Mouse (Mus musculus) 3T3-L1 (cell line): Measurements from ENCODE around the gene Sept9.
A peak's percentile ranks its signal among the peaks of the same experiment; 100 is the strongest.

Experiments
- DNase-seq: peaks from one replicate; pipeline ENCODE4 v3.0.0-alpha.2; 2015; ENCODE audit warnings: low read depth, low spot score

Sept9 gene

GRCm38 (mm10) chr11:117343800-117344199, 144.3 kb downstream of the Sept9 start:
- no peak for DNase-seq

GRCm38 (mm10) chr11:117344339-117345021, 145.0 kb downstream of the Sept9 start:
- no peak for DNase-seq

GRCm38 (mm10) chr11:117345022-117345765, 145.7 kb downstream of the Sept9 start:
- no peak for DNase-seq

- DNase-seq: no peak
Observed at GRCm38 (mm10) chr11:117347256-117347655, 147.8 kb downstream of the Sept9 start.

GRCm38 (mm10) chr11:117348429-117349103, 149.1 kb downstream of the Sept9 start:
- no peak for DNase-seq

GRCm38 (mm10) chr11:117349429-117350363, 150.2 kb downstream of the Sept9 start:
- DNase-seq: peak; percentile 61

- no peak for DNase-seq
Observed at GRCm38 (mm10) chr11:117350462-117351222, 151.2 kb downstream of the Sept9 start.

- DNase-seq: peak; percentile 90
Observed at GRCm38 (mm10) chr11:117353126-117353525, 153.7 kb downstream of the Sept9 start.

GRCm38 (mm10) chr11:117354107-117354506, 154.6 kb downstream of the Sept9 start:
- DNase-seq: peak; percentile 63

GRCm38 (mm10) chr11:117356937-117357336, 157.5 kb downstream of the Sept9 start:
- no peak for DNase-seq

- DNase-seq: peak; percentile 99
Observed at GRCm38 (mm10) chr11:117357916-117358639, 158.6 kb downstream of the Sept9 start.

- DNase-seq: no peak
Observed at GRCm38 (mm10) chr11:117359161-117359560, 159.7 kb downstream of the Sept9 start.

GRCm38 (mm10) chr11:117359870-117360269, 160.4 kb downstream of the Sept9 start:
- peak; percentile 83 for DNase-seq

- DNase-seq: no peak
Observed at GRCm38 (mm10) chr11:117360561-117360960, 161.1 kb downstream of the Sept9 start.

GRCm38 (mm10) chr11:117362307-117362706, 162.8 kb downstream of the Sept9 start:
- peak; percentile 59 for DNase-seq

GRCm38 (mm10) chr11:117363918-117364317, 164.5 kb downstream of the Sept9 start:
- DNase-seq: no peak

- peak; percentile 70 for DNase-seq
Observed at GRCm38 (mm10) chr11:117366426-117366825, 167.0 kb downstream of the Sept9 start.

GRCm38 (mm10) chr11:117366861-117367357, 167.4 kb downstream of the Sept9 start:
- DNase-seq: peak; percentile 28

- DNase-seq: no peak
Observed at GRCm38 (mm10) chr11:117367937-117368336, 168.5 kb downstream of the Sept9 start.

GRCm38 (mm10) chr11:117369347-117369746, 169.9 kb downstream of the Sept9 start:
- DNase-seq: no peak
